Mouse (Mus musculus) heart, adult 11 months (tissue): ENCODE results near the gene Hrh2.
A peak's percentile ranks its signal among the peaks of the same experiment; 100 is the strongest.

ENCODE experiments used
- DNase-seq: peaks from one replicate; pipeline ENCODE4 v3.0.0; 2022

The Hrh2 gene

DNA sequence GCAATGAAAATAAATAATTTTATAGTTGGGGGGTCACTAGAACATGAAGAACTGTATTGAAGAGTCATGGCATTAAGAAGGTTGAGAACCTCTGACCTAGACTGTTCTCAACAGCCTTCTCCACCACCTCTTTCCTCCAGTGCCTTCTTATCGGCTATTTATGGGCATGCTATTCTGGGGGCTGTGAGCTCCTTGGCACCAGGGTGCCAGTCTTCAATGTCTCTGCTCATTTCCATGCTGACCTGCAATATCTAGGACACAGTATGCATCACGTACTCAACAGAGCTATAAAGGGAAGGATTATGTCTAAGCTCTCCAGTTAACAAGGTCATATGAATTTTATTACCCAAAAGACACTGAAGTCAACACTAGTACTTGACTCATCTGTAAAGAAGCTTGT lies 14.6 kb upstream of the Hrh2 start:
- DNase-seq: peak; percentile 93

DNA sequence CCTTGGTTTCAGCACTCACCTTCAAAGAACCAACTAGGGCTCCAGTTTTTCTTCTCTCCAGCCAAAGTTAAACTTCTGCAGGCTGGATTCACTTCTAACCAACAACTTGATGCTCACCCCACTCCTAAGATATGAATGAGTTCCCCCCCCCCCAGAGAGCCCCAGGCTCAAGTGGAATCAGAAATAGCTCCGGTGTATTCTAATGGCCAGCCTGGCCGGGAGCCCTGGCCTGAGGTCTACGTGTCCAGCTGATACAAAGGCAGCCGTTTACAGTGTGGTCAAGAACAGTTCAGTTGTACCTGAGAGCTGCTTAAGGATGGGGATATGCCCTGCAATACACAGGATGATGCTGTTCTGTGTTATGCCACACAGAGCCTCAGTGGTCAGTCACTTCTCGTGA lies 13.3 kb upstream of the Hrh2 start:
- peak; percentile 94 for DNase-seq

DNA sequence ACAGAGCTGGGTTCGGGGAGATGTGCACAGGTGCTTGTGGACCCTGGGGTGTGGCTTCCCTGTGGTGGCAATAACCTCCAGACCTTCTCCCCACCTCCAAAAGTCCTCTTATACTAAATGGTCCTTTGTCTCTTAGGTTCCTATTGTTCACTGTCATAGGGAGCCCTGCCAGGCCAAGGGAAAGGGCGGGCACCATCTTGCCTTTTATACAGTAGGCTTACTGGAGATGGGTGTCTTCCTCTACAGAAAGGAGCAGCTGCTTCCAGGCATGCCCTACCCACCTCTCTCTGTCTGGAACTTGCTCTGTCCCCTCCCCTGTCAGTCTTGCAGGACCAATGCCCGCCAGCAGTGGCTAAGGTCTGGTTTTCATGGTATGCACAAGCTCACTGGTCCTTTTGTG lies 12.0 kb upstream of the Hrh2 start:
- peak; percentile 93 for DNase-seq

DNA sequence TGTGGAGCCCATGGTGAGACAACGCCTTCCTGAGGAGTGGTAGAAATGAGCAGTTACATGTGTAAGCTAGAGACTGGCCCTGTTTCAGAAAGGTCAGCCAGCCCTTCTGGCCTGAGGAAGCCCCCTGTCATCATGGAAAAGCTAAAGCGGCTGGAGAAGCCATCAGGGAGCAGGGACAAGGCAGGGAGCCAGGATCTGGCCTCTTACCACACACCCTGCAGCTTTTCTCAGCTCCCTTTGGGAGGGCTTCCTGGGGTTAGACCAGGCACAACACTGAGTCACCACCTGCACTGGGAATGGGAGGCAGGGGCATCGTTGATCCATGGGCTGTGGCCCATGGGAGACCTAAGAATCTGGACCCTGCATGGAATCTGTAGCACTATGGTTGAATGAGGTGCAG lies 11.5 kb upstream of the Hrh2 start:
- peak; percentile 99 for DNase-seq

DNA sequence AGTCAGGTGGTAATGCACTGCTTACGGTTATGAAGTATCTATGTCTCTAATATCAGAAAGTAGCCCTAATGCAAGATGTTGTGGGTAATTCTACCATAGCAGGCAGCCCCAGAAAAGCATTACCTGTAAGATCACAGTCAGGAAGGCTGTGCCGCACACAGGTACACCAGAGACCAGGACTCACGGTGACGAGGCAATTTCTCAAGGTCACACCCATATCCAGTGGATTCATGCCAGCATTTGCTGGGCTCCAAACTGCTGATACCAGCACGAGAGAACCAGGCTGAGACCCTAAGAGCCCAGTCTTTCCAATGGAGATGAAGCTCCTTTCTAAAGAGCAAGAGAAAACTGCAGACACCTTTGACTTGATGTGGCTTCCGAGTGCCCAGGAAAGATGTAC lies 10.6 kb upstream of the Hrh2 start:
- peak; percentile 84 for DNase-seq

DNA sequence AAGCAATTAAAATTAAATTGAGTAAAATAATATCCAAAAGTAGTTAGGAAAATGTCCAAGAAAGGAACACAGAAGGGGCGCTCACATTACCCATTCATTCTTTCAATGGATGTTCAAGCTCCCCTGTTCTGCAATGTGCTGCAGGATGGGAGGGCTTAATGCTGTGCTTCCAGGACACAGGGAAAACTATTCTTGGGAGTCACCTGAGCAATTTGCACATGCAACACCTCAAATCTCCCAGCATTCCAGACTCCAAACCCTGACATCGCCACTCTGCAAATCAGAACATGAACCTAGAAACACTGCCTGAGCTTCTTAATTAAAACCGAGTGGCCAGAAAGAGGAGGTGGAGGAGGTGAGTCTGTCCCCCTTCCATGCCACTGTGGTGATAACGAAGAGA lies 10.0 kb upstream of the Hrh2 start:
- peak; percentile 60 for DNase-seq

DNA sequence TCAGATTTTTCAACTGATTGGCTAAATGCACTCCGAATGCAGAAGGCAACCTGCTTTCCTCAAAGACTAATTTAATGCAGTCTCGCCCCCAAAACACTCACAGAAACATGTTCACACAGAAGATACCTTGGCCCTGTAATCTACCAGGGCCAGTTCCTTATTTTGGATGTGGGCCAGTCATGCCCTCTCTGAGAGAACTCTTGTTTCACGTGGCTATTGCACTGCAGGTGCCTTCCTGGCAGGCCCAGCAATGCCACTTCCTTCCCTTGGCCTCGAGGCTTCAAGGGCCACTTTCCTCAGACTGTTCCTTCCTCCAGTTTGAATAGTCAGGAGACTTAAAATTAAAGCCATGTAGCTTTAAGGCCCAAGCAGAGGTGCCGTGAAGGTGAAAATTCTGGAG lies 5.5 kb upstream of the Hrh2 start:
- peak; percentile 77 for DNase-seq

DNA sequence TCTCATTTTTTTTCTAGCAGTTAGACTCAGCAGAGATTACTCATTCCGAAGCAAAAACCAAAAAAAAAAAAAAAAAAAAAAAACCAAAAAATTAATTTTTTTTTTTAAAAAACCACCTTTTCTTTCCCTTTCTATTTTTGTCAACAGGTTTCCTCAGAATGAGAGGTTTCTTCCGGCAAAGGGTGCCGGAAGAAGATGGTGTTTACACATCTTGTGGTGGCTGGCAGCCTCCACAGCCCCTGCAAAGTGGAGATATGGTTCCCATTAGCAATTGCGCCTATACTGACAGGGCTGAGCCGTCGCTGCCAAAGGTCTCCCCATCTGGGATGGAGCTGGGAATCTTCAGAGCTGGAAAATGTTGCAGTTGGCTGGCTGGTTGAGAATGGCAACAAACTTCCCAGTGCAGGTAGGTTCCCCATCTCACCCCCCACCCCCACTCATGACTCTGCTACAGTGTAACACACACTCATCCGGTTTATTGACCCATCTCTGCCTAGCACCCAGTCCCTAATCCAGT lies 3.7 kb upstream of the Hrh2 start:
- peak; percentile 82 for DNase-seq

DNA sequence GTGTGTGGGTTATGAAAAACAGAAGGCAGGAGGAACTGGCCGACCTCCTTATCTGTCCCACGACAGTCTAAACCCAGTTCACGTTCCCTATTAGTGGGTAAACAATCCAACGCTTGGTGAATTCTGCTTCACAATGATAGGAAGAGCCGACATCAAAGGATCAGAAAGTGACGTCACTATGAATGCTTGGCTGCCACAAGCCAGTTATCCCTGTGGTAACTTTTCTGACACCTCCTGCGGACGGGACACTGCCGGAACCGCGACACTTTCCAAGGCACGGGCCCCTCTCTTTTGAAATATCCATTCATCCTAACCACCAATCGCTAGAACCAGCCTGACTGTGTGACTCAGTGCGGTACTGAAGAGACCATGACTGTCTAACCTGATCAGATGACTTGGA lies 2.0 kb upstream of the Hrh2 start:
- peak; percentile 82 for DNase-seq

DNA sequence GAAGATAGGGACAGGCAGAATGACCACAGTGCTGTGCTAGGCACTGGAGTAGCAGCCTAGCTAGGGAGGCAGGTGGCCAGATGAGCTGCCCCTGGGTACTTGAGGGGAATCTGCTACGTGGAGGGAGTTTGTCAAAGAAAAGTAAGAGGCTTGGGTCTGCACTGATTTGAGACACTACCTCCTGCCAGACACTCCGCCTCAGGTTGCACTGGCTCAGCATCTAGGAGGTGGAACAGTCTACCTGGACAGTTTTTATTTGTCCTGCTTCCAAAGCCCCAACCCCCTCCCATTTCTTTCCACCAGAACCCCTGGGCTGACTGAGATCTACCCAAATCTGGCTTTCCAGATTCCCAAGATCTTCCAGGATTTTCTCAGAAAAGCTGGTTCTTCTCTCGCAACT lies 748 bp upstream of the Hrh2 start:
- peak; percentile 67 for DNase-seq

DNA sequence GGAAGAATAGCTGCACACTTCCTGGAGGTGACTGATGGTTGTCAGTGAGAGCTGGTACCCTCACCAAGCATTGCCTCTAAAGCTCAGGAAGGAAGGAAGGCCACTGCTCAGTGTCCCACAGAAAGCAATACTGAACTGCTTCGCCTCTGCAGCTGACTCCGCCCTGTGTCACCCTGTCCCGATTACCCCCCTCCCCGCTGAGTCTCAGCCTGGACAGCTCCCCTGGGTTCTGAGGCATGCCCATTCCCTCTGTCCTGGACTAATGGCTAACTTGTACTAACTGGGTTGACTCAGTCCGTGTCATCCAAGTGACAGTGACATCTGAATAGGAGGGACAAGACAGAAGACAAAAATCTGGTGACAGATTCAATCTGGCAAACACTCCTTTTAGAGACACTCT lies 1.7 kb downstream of the Hrh2 start:
- DNase-seq: peak; percentile 91

DNA sequence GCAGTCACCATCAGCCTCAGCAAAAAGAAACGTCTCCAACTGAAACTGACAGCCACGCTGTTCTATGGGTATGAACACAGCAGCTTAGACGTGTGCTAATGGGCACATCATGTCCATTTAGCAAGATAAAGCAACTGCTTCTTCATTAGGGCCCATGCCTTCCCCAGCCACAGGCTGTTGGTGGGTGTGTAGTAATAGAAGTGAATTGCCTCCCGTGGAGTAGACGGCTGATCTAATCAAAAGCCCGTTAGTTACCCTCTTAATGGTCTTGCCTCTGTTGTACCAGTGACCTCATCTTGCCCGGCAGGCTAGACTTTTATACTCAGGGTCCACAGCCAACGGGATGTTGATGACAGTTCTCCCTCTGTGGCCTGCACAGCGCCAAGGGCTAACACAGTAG lies 7.1 kb downstream of the Hrh2 start:
- DNase-seq: no peak

DNA sequence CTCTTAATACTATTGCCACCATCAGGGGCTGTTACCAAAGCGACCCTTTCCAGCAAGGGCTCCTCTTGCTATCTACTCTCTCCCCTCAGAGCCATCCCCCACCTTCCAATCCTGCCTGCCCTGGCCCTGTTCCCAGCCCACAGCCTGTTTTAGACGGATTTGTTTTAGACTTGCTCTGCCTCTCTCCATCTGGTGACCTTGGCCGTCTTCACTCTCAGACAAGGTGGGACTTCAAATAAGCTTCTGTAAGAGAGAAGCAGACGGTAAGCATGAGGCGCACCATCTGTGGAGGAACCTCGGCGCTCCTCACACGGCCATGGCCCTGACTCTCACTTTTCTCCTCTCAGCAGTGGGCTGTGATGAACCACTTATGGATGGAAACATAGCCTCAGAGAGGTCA lies 10.5 kb downstream of the Hrh2 start:
- no peak for DNase-seq

DNA sequence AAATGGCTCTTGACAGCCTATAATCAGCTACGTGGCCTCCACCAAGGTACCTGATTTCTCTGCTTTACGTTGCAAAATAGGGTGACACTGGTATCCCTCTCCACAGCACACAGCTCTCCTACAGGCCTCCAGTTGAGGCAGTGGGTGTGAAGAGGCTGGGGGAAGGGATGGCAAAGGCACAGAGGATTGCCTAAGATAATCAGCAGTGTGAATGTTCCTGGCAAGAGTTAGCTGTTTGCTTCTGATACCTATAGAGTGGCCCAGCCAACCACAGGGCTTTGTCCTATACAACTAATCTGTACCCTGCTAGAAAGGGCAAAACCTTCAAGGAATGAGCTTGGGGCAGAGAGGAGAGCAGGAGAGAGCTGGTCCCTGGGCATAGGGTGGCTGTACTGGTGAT lies 11.5 kb downstream of the Hrh2 start:
- no peak for DNase-seq

DNA sequence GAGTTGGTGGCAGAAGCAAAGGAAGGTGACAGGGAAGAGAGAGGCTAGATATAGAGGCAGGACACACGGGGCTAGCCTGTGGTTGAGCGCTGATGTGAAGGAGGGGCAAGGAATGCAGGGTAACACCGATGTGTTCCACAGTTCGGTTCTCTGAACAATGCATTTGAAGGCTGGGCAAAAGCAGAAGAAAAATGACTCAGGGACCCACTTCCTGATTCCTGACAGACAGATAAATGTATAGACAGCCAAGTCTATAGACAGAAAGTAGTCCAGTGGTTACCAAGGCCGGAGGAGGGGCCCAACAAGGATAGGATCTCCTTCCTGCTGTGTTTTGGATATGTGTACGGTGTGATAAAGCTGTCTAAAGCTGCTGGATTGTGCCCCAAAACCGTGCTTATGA lies 13.3 kb downstream of the Hrh2 start:
- no peak for DNase-seq

DNA sequence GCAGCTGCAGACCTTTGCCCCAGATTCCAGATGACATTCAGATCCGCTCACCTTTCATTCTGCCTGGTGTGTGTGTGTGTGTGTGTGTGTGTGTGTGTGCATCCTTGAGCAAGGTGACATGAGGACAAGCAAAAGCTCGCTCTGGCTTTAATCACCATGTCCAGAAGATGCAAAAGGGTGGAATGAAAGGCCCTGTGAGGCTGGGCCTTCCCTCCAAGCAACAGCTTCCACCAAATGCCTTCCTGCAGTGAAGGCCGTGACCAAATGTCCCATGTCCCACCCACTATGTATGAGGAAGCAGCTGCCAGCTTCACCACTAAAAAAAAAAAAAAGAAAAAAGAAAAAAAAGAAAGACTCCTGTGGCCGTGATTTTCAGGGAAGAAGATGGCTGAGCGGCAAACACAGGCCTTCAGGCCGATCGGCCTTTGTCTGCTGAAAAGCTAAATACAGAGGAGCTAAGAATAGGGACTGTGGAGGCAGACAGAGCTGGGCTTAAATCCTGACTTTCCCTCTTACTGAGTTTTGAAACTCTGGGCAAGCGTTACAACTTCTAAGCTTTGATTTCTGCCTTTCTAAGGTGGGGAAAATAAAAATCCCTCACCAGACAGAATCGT lies 14.3 kb downstream of the Hrh2 start:
- DNase-seq: peak; percentile 93

DNA sequence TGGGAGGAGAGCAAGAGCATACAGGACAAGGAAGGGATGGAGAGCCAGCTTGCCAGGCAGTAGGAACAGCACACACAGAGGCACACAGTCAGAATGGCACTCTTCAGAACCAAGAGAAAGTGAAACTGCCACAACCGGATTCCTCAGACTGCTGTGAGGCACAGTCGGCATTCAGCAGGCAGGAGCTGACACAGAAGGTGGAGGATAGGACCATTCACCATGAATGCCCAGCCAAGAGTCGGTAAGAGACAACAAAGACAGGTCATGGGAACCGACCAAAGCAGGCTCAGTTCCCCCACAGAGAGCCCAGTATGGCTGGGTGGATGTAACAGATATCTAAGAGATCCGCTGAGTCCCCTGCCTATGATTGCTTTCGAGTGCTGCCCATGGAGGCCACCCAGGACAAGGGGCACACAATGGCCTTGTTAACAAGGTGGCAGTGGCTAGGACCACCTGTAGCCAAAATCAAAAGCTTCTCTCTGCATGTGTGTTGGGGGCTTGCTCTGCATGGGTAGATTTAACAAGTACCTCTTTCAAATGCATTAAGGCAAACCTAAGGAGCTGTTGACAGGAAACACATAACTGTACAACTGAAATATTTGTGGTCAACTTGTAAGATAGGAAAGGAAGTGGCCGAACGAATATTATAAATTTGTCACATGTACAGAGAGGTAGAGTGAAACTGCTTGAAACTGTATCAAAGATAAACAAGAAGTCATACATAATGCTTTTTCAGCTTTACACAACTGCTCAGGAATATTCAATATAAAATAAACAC lies 17.7 kb downstream of the Hrh2 start:
- no peak for DNase-seq

DNA sequence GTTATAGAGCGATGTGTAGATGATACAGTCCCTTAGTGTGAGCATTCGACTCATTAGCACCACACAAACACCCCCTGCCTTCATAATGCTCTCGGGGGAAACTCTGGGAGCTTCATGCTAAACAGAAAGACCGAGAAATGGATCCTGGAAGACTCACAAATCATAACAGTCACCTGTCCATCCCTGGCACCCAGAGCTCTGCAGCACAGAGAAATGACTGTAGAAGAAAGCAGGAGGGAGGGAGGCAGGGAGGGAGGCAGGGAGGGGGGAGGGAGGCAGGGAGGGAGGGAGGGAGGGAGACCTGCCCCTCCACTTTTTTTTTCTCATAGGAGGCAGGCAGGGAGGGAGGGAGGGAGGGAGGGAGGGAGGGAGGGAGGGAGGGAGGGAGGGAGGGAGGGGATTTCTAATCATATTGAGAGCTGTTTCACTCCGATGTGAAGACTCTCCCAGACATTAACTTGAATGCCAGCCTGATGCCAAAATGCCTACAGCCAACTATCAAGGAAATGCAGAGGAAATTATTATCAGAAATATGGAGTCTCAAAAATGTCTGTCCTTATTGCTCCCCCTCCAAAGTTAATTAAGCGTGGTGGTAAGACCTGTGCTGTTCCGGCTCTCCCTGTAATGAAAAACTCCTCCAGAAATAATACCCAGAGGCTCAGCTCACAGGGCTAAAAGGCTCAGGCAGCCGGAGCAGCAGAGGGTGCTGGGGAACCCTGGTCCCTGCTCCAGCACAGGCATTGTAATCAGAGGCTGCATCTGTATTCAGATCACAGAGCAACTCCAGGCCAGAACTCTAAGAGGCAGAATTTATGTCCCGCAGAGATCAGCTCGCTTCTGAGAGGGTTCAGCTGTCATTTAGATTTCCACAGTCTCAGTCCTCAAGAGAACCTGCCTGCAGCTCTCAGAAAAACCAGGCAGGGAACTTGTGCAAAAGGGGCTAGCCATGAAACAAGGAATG lies 19.9 kb downstream of the Hrh2 start:
- DNase-seq: no peak

DNA sequence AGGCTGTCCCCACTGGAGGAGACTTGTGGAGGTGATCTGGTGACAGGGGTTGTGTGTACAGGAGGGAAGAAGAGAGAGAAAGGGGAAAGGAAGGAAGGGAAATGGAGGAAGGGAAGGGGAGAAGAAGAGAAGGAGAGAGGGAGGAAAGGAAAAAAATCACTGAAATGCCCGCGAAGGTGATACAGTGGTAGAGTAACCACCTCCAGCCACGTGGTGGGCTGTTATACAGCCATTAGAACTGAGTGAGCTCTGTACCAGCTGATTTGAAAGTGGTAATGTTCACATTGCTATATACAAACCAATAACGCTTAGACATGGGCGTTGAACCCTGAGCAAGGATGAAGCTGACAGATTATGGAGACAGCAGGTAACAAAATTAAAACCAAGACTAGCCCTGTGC lies 20.6 kb downstream of the Hrh2 start:
- no peak for DNase-seq

DNA sequence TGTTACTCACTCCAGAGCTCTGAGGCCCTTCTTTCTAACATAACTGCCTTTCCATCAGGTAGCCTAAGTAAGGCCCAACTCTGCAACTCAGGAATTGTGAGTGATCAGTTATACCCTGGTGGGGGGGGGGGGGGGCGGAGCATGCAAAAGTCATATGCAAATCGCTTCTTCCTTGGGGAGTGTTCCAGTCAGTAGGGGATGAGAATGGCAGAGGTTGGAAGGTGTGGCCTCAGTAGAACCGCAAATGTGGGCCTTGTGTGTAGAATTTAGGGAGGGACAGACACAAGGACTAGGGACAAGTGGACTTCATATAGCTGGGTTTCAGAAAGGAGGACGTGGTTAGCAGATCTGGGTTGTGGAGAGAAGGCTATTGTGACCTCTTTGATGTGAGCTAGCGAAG lies 23.3 kb downstream of the Hrh2 start:
- DNase-seq: no peak

DNA sequence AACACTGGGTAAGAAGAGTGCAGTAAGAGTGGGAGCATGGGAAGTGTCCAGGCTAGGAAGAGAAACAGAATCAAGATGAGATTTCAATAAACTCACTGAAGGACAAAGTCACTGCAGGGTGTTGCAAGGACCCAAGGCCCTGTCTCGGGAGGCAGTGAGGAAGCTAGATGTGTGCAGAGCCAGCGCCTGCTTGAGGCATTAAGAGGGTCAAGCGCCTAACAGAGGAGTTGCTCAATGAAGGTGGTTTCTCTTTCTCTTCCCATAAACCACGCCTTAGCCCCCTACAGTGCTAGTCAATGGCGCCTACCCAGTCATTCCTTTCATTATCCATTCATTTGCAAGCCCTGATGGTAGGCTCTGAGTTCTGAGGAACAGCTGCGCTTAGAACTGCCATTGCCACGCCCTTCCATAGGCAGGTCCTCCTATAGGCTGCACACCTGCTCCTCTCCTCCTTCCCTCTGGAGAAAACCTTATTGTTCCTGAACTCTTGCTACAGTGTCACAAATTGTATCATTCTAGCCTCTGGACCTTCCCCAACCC lies 23.9 kb downstream of the Hrh2 start:
- DNase-seq: no peak

DNA sequence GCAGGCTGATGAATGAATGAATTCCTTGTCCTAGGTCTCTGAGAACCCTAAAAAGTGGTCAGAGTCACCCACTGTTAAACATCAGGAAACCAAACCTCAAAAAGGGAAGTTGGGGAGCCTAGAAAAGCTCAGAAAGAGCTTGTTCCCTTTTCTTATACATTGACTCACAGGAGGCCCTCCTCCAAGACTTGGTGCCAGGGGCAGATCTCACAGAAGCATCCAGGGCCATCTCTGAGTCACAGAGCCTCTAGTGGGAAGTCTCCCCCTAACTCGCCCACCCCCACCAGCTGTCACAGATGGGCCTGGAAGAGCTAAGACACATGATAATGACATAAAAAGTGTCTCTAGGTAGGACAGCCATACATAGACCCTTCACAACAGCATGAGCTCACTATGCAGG lies 26.4 kb downstream of the Hrh2 start:
- peak; percentile 97 for DNase-seq

DNA sequence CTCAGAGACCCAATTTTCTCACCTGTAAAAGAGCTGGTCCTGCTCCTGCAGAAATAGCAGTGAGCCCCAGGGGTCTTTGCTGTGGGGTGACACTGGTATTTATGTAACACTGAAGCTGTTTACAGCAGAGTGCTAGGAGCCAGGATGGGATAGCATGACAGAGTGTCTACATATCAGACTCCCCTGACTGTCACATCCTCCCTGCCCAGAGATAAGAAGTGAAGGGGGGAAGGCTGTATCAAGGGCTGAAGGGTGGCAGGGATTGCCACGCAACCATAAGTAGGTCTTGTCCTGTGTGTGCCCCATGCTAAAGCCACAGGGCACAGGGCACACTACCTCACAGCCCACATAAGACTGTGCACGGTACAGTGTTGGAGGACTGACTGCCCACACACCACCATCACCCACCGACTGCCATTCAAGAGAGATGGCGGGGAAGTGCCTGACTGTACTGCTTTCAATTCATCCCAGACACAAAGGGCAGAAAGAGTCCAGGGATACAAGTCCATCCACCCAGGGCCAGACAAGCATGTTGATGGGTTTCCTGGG lies 29.8 kb downstream of the Hrh2 start:
- DNase-seq: no peak
